Mouse (Mus musculus) retina, postnatal 7 days (tissue): ENCODE measurements around the gene Dlat.

Experiments used
- DNase-seq: peaks from one replicate; pipeline ENCODE4 v3.0.0-alpha.2; 2012; ENCODE audit warnings: low read depth, low spot score

The Dlat gene

DNA sequence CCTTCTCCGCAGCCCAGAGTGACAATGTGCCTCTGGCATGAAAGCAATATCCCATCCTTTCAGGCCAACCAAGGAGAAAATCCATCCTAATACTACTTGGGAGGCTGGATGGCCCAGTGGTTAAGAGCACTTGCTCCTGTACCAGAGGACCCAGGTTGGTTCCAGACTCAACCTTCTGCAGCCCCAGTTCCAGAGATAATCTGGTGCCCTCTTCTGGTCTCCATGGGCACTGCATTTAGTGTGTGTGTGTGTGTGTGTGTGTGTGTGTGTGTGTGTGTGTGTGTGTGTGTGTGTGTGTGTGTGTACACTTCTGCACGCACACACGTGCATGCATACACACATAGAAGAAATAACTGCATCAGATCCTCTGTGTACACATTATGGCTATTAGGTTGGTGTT, 66.0 kb downstream of the Dlat start:
- no peak for DNase-seq

DNA sequence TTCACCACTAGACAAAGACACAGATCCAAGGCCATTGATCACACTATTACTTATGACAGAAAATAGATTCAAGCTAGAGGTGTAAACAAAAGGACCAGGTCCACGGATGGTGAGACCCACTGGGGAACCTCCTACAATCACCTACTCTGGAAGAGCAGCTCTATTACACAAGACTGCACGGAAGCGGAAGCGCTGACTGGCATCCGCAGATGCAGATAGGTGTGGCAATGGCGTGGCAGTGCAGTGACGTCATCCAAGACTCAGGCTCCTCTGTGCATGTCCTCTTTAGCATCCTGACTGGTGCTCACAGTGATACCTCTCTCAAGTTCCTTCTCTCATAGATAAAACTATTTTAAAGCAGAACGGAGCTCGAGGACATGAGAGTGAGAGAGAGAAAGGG, 66.6 kb downstream of the Dlat start:
- no peak for DNase-seq

DNA sequence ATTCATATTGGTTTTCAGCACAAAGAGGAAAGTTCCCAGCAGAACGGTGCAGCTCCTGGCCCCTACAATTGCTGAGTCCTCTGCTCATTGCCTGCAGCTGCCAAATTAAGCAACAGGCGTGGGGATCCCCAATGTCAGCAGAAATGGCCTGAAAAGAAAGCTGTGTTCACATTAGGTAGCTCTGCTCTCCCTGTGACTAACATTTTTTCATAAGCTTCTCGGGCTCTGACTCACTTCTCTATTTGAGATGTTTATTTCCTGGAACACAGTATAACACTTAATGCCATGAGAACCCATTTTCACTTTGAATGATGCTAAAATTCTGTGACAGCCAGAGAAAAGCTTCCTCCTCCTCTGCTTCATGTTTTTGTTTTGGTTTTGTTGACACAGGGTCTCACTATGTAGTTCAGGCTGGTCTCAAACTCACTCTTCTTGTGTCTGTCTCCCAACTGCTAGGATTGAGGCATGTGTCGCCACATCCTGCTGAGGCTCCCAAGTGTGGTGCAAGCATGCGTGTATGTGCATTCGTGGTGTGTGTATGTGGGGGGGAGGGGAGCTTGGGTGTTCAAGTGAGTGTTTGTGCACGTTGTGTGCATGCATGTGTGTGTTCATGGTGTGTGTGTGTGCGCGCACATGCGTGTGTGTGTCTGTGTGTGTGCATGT, 68.6 kb downstream of the Dlat start:
- no peak for DNase-seq

DNA sequence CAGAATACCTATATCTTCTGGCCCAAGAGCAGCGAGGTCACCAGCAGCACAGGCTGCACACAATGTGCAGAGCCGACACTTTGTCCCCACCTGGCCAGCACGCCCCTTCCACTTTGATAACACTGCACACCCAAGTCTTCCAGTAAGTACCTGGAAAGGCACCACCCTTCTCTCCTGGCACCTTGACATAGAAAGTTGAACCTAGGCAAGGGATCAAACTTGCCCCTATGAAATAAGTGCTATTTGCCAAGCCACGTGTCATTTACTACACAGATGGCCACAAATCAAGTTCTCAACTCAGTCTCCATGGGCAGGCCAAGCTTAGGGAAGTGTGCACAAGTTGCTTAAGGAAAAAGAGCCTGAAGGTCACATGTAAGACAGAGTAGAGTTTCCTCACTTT, 72.6 kb downstream of the Dlat start:
- DNase-seq: no peak

DNA sequence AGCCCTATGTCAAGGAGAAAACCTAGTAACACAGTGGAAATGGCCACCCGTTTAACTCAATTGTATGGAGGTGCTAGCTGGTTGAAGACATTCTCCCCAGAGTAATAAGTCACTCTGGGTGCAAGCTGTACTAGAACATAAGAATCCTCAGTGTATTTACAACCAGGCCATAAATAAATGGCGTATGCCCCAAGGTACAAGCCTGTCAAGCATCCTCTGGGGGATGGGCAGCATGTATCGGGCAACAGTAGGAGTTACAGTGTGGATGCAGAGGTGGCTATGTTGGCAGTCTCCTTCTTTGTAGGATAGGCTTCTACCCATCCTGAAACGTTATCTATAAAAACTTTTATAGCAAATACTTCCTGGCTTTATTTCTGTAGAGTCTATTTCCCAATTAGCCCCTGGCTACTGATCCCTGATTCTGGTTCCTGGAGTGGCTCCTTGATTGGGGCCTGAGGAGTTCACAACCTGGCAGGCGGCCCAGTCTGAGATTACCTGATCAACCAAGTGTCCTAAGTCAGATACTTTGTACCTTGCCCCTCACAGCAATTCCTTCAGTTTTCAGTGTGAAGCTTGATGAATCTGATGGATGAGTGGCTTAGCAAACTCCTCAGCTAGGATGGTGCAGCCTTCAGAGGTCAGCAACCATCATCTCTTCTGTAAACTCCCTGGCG, 74.3 kb downstream of the Dlat start:
- DNase-seq: no peak
